Mouse (Mus musculus) heart, embryonic 16.5 days (tissue): ENCODE measurements at regions not wholly inside any gene's neighbourhood (a gene's known extent, or its start where the extent isn't known, plus 50 kb on each side); places are given as distances from the start of the nearest gene placed in this dataset.

Experiments used
- ATAC-seq: fragments of 200-750 bp; cut with Nextera tagmentation; replicated peaks from 2 replicates; pipeline ENCODE4 v1.8.0; 2017; ENCODE audit warnings: moderate number of reproducible peaks; ENCODE audit not compliant: insufficient read depth, low FRiP score; ENCODE audit errors: extremely low read depth
- H3K27ac ChIP-seq: fragments of 300-500 bp; sonication (generic); 2 replicates; pipeline ENCODE4 v1.5.1; 2014; ENCODE audit warnings: mild to moderate bottlenecking, low read length, control low read depth, moderate library complexity
- H3K27me3 ChIP-seq: fragments of 300-500 bp; sonication (generic); 2 replicates; pipeline ENCODE4 v1.6.1; 2014; ENCODE audit warnings: low read length, mixed read lengths; ENCODE audit not compliant: control insufficient read depth, insufficient read depth
- H3K36me3 ChIP-seq: fragments of 300-500 bp; sonication (generic); 2 replicates; pipeline ENCODE4 v1.6.1; 2014; ENCODE audit not compliant: control insufficient read depth, insufficient read depth
- H3K4me1 ChIP-seq: fragments of 300-500 bp; sonication (generic); 2 replicates; pipeline ENCODE4 v1.6.1; 2014; ENCODE audit warnings: low read length, mixed read lengths; ENCODE audit not compliant: control insufficient read depth, insufficient read depth
- H3K4me2 ChIP-seq: fragments of 300-500 bp; sonication (generic); 2 replicates; pipeline ENCODE4 v1.6.1; 2014; ENCODE audit warnings: low read depth, mild to moderate bottlenecking, control low read depth, low read length
- H3K4me3 ChIP-seq: fragments of 300-500 bp; sonication (generic); 2 replicates; pipeline ENCODE4 v1.5.1; 2014; ENCODE audit warnings: mild to moderate bottlenecking, control low read depth, low read length
- H3K9ac ChIP-seq: fragments of 300-500 bp; sonication (generic); 2 replicates; pipeline ENCODE4 v1.6.1; 2014; ENCODE audit warnings: low read length, control low read depth
- H3K9me3 ChIP-seq: fragments of 300-500 bp; sonication (generic); replicated peaks from 2 replicates; pipeline ENCODE4 v1.6.1; 2016; ENCODE audit warnings: low read length; ENCODE audit not compliant: control insufficient read depth
- WGBS: fragments of 180-500 bp; shearing (Covaris S2); extraction: QIAGEN DNeasy Blood & Tissue Kit; methylation state at CpG from one replicate; pipeline ENCODE4 v1.1.7; 2014; 5-methylcytosine and 5-hydroxymethylcytosine counted together

GRCm38 (mm10) chr13:70136209-70136608 is 334.0 kb downstream of the Med10 start:
- Histone ChIP-seq H3K4me3 (no peak overlapping the region), H3K4me1 (no peaks in the 10 kb centered on the region), H3K27me3 (no peaks in the 10 kb centered on the region), H3K9ac (no peak overlapping the region), H3K4me2 (no peak overlapping the region), H3K36me3 (no peaks in the 10 kb centered on the region), H3K27ac (no peak overlapping the region), H3K9me3 (no peaks in the 10 kb centered on the region)
- WGBS = 77% methylated on average over 1 of the region's 1 CpGs
- no peak for ATAC-seq

GRCm38 (mm10) chr13:70144461-70144860 is 342.3 kb downstream of the Med10 start:
- 42% methylated on average over 4 of the region's 4 CpGs for WGBS
- Histone ChIP-seq H3K4me2 (no peak overlapping the region), H3K27ac (no peak overlapping the region), H3K36me3 (no peaks in the 10 kb centered on the region), H3K4me1 (peaks cover 7% of the 10 kb centered on the region), H3K27me3 (no peaks in the 10 kb centered on the region), H3K4me3 (no peak overlapping the region), H3K9me3 (no peaks in the 10 kb centered on the region), H3K9ac (no peak overlapping the region)
- ATAC-seq = no peak

- no peak overlapping the region for H3K27ac ChIP-seq
- H3K9me3 ChIP-seq = no peaks in the 10 kb centered on the region
- 23% methylated on average over 6 of the region's 6 CpGs for WGBS
- no peaks in the 10 kb centered on the region for H3K27me3 ChIP-seq
- no peak for ATAC-seq
- peaks cover 7% of the 10 kb centered on the region for H3K4me1 ChIP-seq
- no peak overlapping the region for H3K4me3 ChIP-seq
- H3K36me3 ChIP-seq = no peaks in the 10 kb centered on the region
- no peak overlapping the region for H3K9ac ChIP-seq
- no peak overlapping the region for H3K4me2 ChIP-seq
Observed at GRCm38 (mm10) chr13:70145466-70145865, 343.3 kb downstream of the Med10 start.

GRCm38 (mm10) chr13:70149041-70149898 is 347.1 kb downstream of the Med10 start:
- H3K27ac ChIP-seq = no peak overlapping the region
- no peaks in the 10 kb centered on the region for H3K36me3 ChIP-seq
- no peak for ATAC-seq
- H3K4me3 ChIP-seq = no peak overlapping the region
- H3K4me2 ChIP-seq = no peak overlapping the region
- WGBS = 49% methylated on average over 8 of the region's 8 CpGs
- H3K4me1 ChIP-seq = peaks cover 7% of the 10 kb centered on the region
- H3K9me3 ChIP-seq = no peaks in the 10 kb centered on the region
- H3K9ac ChIP-seq = no peak overlapping the region
- no peaks in the 10 kb centered on the region for H3K27me3 ChIP-seq

- no peak overlapping the region for H3K4me3 ChIP-seq
- WGBS = 61% methylated on average over 10 of the region's 10 CpGs
- ATAC-seq = no peak
Observed at GRCm38 (mm10) chr13:70149899-70150184, 347.6 kb downstream of the Med10 start.

GRCm38 (mm10) chr13:70153062-70153461 is 350.9 kb downstream of the Med10 start:
- Histone ChIP-seq H3K4me1 (no peaks in the 10 kb centered on the region), H3K4me3 (no peak overlapping the region), H3K9me3 (no peaks in the 10 kb centered on the region), H3K27ac (no peak overlapping the region), H3K36me3 (no peaks in the 10 kb centered on the region), H3K9ac (no peak overlapping the region), H3K27me3 (no peaks in the 10 kb centered on the region), H3K4me2 (no peak overlapping the region)
- 59% methylated on average over 8 of the region's 8 CpGs for WGBS
- ATAC-seq = no peak

More at GRCm38 (mm10) chr13:70149899-70150184, 347.6 kb downstream of the Med10 start:
- Histone ChIP-seq H3K27ac (no peak overlapping the region), H3K27me3 (no peaks in the 10 kb centered on the region), H3K9me3 (no peaks in the 10 kb centered on the region), H3K9ac (no peak overlapping the region), H3K4me1 (peaks cover 7% of the 10 kb centered on the region), H3K36me3 (no peaks in the 10 kb centered on the region), H3K4me2 (no peak overlapping the region)

- H3K9me3 ChIP-seq = no peaks in the 10 kb centered on the region
- WGBS = 68% methylated on average over 5 of the region's 5 CpGs
- no peaks in the 10 kb centered on the region for H3K27me3 ChIP-seq
- no peak overlapping the region for H3K4me2 ChIP-seq
- H3K36me3 ChIP-seq = no peaks in the 10 kb centered on the region
- no peak for ATAC-seq
- H3K9ac ChIP-seq = no peak overlapping the region
- H3K27ac ChIP-seq = no peak overlapping the region
- H3K4me3 ChIP-seq = no peak overlapping the region
- H3K4me1 ChIP-seq = no peaks in the 10 kb centered on the region
Observed at GRCm38 (mm10) chr13:70155596-70155995, 353.4 kb downstream of the Med10 start.

GRCm38 (mm10) chr13:70156975-70157588 is 354.9 kb downstream of the Med10 start:
- Histone ChIP-seq H3K27ac (no peak overlapping the region), H3K27me3 (no peaks in the 10 kb centered on the region), H3K9me3 (no peaks in the 10 kb centered on the region), H3K4me1 (no peaks in the 10 kb centered on the region), H3K36me3 (no peaks in the 10 kb centered on the region), H3K9ac (no peak overlapping the region), H3K4me3 (no peak overlapping the region), H3K4me2 (no peak overlapping the region)
- WGBS = 87% methylated on average over 8 of the region's 8 CpGs
- ATAC-seq = no peak

GRCm38 (mm10) chr13:70159065-70159464 is 356.9 kb downstream of the Med10 start:
- WGBS = 63% methylated on average over 3 of the region's 3 CpGs
- H3K4me3 ChIP-seq = no peak overlapping the region
- H3K9ac ChIP-seq = no peak overlapping the region
- H3K27ac ChIP-seq = no peak overlapping the region
- H3K36me3 ChIP-seq = no peaks in the 10 kb centered on the region
- H3K4me2 ChIP-seq = no peak overlapping the region
- H3K27me3 ChIP-seq = no peaks in the 10 kb centered on the region
- ATAC-seq = 0 out of 2 replicates have a peak, but pooled peaks have one; percentile 32
- no peaks in the 10 kb centered on the region for H3K4me1 ChIP-seq
- H3K9me3 ChIP-seq = no peaks in the 10 kb centered on the region
